Mouse (Mus musculus): ENCODE results near the gene Plcxd3. TPM values are rescaled to one million over a fixed set of nuclear protein-coding genes. Genes with fewer than 3 reads are reported as not detected.

The Plcxd3 gene
- polyA plus RNA-seq, 1 experiment from 2014 or later, result 0.43 TPM

DNA sequence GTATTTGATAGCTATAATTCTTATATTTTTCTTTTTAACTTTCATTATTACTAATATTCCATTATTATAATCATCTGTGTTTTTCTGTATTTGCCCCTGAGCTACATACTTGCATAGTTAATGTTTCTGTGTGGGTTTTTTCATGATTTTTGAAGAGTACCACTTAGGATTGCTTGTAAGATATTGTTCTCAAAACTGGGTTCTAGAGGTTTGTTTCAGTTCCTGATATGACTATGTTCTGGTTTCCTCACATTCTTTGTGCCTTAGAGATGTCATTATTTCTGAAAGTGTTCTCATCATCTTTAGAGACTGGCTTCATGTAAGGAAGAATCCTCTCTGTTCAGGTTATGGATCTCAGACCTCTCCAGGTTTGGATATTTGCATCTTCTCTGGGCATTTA lies 12.5 kb downstream of the Plcxd3 start:
- H3K36me3 ChIP-seq, result no peaks in the 10 kb centered on the region
- ATAC-seq (ENCODE audit: low read depth) (no peak), DNase-seq (no peak)

DNA sequence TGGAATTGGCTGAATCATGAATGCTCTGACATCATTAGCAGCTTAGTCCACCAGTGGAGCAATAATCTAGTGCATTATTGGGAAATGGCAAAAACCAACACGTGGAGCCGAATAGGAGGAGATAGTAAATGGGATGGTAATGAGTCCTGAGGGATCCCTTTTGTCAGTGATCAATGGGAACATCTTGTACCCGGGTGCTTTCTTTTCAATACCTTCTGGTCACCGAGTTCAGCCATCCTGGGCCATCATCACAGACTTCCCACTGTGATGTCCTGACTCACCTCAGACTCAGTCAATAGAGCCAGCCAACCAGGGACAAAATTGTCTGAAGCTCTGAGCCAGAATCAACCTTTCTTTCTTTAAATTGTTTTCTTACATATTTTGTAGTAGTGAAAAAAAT lies 24.8 kb downstream of the Plcxd3 start:
- H3K27me3 ChIP-seq, result no peaks in the 10 kb centered on the region
- no peak overlapping the region for H3K4me2 ChIP-seq
- H3K36me3 ChIP-seq, result no peaks in the 10 kb centered on the region
- no peak for ATAC-seq (ENCODE audit: low read depth)
- no peak overlapping the region for H3K4me3 ChIP-seq (replicated peaks)
- H3K27ac ChIP-seq, result no peak overlapping the region
- no peak overlapping the region for H3K9ac ChIP-seq
- no peaks in the 10 kb centered on the region for H3K4me1 ChIP-seq (replicated peaks)
- no peaks in the 10 kb centered on the region for H3K9me3 ChIP-seq (replicated peaks)
- DNase-seq, result no peak
- WGBS (ENCODE audit: insufficient replicate concordance), result 56% methylated on average over 4 of the region's 4 CpGs

More for the DNA sequence above, 12.5 kb downstream of the Plcxd3 start:
- Histone ChIP-seq H3K9me3 (replicated peaks) (no peaks in the 10 kb centered on the region), H3K4me3 (replicated peaks) (no peak overlapping the region), H3K9ac (no peak overlapping the region), H3K4me1 (replicated peaks) (no peaks in the 10 kb centered on the region), H3K27ac (no peak overlapping the region), H3K4me2 (no peak overlapping the region), H3K27me3 (no peaks in the 10 kb centered on the region)

DNA sequence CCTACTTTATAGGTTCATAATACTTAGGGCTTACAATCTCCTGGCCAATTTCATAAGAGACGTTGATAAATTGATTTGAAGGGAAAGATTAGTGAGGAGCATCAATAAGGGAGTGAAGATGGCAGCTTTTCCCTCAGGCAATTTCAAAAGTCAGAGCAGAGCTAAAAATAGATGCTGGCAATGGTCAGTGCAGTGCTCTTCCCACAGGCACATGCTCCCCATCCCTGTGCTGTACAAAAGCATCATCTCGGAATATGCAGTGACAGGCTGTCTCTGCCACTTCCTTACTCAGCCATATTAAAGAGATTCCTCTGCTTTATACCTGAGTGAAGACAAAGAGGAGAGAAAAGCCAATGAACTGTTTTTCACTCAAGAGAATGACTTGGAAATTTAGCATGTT lies 36.0 kb downstream of the Plcxd3 start:
- Histone ChIP-seq H3K4me2 (no peak overlapping the region), H3K4me3 (replicated peaks) (no peak overlapping the region), H3K27ac (no peak overlapping the region), H3K36me3 (no peaks in the 10 kb centered on the region), H3K9ac (no peak overlapping the region), H3K27me3 (no peaks in the 10 kb centered on the region), H3K9me3 (replicated peaks) (no peaks in the 10 kb centered on the region), H3K4me1 (replicated peaks) (no peaks in the 10 kb centered on the region)
- WGBS (ENCODE audit: insufficient replicate concordance), result 53% methylated on average over 2 of the region's 2 CpGs
- DNase-seq (no peak), ATAC-seq (ENCODE audit: low read depth) (no peak)

DNA sequence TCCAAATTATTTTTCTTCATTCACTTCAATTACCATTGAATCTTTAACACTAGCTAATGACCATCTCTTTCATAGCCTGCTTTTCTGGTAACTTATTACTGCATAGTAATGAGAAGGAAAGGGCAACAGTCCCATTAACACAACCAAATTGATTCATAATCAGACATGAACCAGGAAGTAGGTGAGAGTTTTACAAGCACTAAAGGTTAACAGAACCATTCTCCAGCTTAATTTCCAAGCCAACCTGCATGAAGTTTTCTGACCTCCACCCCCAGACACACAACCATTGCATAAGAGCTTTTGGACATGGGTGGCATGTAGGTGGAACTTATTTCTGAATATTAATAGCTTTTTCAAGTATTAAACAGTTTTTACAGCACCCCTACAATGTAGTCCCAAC lies 64.8 kb downstream of the Plcxd3 start:
- Histone ChIP-seq H3K9ac (no peak overlapping the region), H3K4me3 (replicated peaks) (no peak overlapping the region), H3K4me2 (no peak overlapping the region), H3K9me3 (replicated peaks) (no peaks in the 10 kb centered on the region), H3K4me1 (replicated peaks) (no peaks in the 10 kb centered on the region), H3K27me3 (no peaks in the 10 kb centered on the region), H3K36me3 (no peaks in the 10 kb centered on the region), H3K27ac (no peak overlapping the region)
- no peak for DNase-seq
- ATAC-seq (ENCODE audit: low read depth), result no peak

DNA sequence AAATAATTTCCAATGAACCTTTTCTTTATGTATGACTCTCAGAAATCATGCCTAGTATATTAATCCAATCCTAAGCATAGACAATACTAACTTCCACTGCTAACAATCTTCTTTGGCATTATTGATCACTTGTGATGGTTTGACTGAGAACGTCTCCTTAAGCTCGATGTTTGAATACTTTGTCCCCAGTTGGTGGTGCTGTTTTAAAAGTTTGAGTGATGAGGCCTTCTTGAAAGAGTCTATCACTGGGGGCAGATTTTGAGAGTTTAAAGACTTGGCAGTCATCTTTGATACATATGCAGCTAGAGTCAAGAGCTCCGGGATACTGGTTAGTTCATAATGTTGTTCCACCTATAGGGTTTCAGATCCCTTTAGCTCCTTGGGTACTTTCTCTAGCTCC lies 120.9 kb downstream of the Plcxd3 start:
- ATAC-seq (ENCODE audit: low read depth) (no peak), DNase-seq (no peak)
- Histone ChIP-seq H3K27ac (no peak overlapping the region), H3K4me2 (no peak overlapping the region), H3K4me1 (replicated peaks) (no peaks in the 10 kb centered on the region), H3K36me3 (no peaks in the 10 kb centered on the region), H3K9me3 (replicated peaks) (no peaks in the 10 kb centered on the region), H3K4me3 (replicated peaks) (no peak overlapping the region), H3K27me3 (no peaks in the 10 kb centered on the region), H3K9ac (no peak overlapping the region)
- 75% methylated on average over 3 of the region's 3 CpGs for WGBS (ENCODE audit: insufficient replicate concordance)

DNA sequence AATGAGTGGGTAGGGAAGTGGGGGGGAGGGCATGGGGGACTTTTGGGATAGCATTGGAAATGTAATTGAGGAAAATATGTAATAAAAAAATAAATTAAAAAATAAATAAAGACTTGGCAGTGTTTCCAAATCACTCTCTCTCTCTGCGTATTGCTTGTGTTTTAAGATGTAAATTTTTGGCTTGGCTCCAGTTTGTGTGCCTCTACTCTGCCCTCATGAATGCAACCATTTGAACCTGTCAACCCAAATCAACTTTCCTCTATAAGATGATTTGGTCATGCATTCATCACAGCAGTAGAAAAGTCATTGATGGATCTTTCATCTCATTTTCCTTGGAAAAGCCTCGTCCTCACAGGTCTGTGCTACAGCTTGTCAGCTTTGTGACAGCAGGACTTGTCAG lies 121.7 kb downstream of the Plcxd3 start:
- no peaks in the 10 kb centered on the region for H3K9me3 ChIP-seq (replicated peaks)
- H3K36me3 ChIP-seq, result no peaks in the 10 kb centered on the region
- H3K4me2 ChIP-seq, result no peak overlapping the region
- ATAC-seq (ENCODE audit: low read depth) (no peak), DNase-seq (no peak)
- WGBS (ENCODE audit: insufficient replicate concordance), result 60% methylated on average over 2 of the region's 2 CpGs
- H3K27me3 ChIP-seq, result no peaks in the 10 kb centered on the region
- H3K9ac ChIP-seq, result no peak overlapping the region
- no peak overlapping the region for H3K4me3 ChIP-seq (replicated peaks)
- H3K4me1 ChIP-seq (replicated peaks), result no peaks in the 10 kb centered on the region
- no peak overlapping the region for H3K27ac ChIP-seq

DNA sequence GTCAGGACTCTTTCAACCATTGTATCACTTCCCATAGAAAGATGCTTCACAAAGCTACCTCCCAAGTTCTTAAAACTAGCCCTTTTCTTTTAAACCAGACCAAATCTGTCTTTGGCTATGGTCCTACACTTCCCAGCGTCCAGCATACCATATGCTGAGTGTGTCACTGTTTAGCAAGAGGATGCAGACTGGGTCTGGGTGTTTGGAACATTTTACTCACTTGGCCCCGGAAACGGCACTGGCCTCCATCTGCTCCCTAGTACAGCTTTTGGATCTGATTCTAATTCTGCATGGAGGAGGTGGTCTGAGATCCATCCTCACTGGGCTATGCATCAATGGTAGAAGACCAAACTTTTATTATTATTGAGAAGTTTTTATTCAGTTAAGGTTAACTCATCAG lies 122.7 kb downstream of the Plcxd3 start:
- Histone ChIP-seq H3K36me3 (no peaks in the 10 kb centered on the region), H3K9me3 (replicated peaks) (no peaks in the 10 kb centered on the region), H3K27me3 (no peaks in the 10 kb centered on the region), H3K27ac (no peak overlapping the region), H3K4me3 (replicated peaks) (no peak overlapping the region), H3K4me2 (no peak overlapping the region), H3K9ac (no peak overlapping the region), H3K4me1 (replicated peaks) (no peaks in the 10 kb centered on the region)
- ATAC-seq (ENCODE audit: low read depth) (no peak), DNase-seq (no peak)
- 54% methylated on average over 3 of the region's 3 CpGs for WGBS (ENCODE audit: insufficient replicate concordance)

DNA sequence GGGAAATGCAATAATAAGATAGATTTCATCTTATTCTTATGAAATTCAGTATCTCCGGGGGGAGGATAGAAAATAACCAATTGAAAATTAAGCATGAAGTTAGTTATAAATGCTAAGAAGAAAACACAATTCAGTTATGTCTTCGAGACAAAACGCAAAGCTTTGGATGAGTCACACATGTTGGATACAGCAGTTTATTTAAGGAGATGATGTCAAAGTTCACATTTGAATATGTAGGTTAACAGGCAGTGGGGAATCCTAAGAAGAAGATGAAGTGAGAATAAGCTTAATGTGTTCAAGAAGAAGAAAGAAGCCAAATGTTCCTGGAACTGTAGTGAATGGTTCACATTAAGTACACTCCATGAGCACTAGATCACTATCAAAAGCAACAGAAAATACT lies 128.1 kb downstream of the Plcxd3 start:
- no peak overlapping the region for H3K27ac ChIP-seq
- ATAC-seq (ENCODE audit: low read depth) (no peak), DNase-seq (no peak)
- H3K27me3 ChIP-seq, result no peaks in the 10 kb centered on the region
- H3K4me3 ChIP-seq (replicated peaks), result no peak overlapping the region
- H3K9me3 ChIP-seq (replicated peaks), result no peaks in the 10 kb centered on the region
- no peaks in the 10 kb centered on the region for H3K4me1 ChIP-seq (replicated peaks)
- WGBS (ENCODE audit: insufficient replicate concordance), result 62% methylated on average over 3 of the region's 3 CpGs
- no peak overlapping the region for H3K4me2 ChIP-seq
- H3K36me3 ChIP-seq, result no peaks in the 10 kb centered on the region
- no peak overlapping the region for H3K9ac ChIP-seq

DNA sequence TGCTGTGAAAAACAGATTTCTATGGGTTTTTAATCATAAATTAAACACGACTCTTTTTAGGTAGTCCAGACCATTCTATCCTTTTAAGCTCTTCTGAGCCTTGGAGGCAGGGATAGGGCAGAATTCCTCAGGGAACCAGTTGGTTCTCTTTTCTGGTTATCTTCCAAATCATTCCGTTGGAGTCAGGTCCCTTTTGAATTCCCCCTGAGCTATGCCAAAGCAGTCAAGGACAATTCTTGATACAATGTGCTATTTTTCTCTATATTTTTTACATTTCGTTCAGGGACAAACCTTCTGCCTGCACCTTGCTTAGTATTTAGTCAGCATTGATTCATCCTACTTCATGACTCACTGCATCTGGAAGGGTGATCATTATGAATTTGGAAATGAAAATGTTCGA lies 128.5 kb downstream of the Plcxd3 start:
- Histone ChIP-seq H3K27ac (no peak overlapping the region), H3K4me2 (no peak overlapping the region), H3K9me3 (replicated peaks) (no peaks in the 10 kb centered on the region), H3K4me1 (replicated peaks) (no peaks in the 10 kb centered on the region), H3K9ac (no peak overlapping the region), H3K36me3 (no peaks in the 10 kb centered on the region), H3K4me3 (replicated peaks) (no peak overlapping the region), H3K27me3 (no peaks in the 10 kb centered on the region)
- no peak for ATAC-seq (ENCODE audit: low read depth)
- DNase-seq, result no peak
- 54% methylated on average over 4 of the region's 4 CpGs for WGBS (ENCODE audit: insufficient replicate concordance)

DNA sequence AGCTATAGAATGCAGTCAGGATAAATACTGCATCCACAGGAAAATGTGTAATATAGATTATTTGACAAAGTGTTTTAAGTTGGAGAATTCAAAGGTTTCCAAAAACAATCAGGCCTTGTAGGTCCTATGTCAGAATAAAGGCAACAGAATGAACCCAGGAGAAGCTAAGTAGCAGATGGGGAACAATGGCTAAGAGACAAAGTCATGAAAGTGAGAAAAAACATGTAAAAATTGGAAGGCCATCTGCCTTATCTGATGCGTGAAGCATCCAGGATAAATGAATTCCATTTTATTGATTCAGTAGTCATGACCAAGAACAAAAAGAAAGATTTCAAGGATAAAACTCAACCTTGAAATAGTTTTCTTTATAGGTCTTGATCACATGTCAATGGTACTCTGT lies 139.4 kb downstream of the Plcxd3 start:
- Histone ChIP-seq H3K9ac (no peak overlapping the region), H3K36me3 (no peaks in the 10 kb centered on the region), H3K27ac (no peak overlapping the region), H3K4me2 (no peak overlapping the region), H3K27me3 (no peaks in the 10 kb centered on the region), H3K4me1 (replicated peaks) (no peaks in the 10 kb centered on the region), H3K9me3 (replicated peaks) (no peaks in the 10 kb centered on the region), H3K4me3 (replicated peaks) (no peak overlapping the region)
- ATAC-seq (ENCODE audit: low read depth), result no peak
- WGBS (ENCODE audit: insufficient replicate concordance), result 63% methylated on average over 1 of the region's 1 CpGs
- no peak for DNase-seq

DNA sequence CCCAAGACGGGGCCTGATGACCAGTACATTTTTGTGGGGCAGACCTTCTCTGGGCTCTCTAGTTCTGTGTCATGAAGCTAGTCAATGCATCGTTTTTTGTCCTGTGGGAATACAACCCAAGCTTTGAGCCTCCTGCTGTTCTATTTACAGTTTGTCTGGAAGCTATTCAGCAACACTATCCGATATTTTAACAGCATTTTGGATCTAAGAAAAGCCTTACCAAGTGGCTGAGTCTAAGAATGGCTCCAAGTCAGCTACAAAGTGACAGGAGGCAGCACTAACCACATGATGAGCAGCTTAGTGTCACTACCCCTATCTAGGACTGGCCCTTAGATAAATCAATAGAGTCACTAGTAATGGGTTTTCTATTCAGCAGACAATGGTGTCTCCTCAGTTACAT lies 149.3 kb downstream of the Plcxd3 start:
- Histone ChIP-seq H3K4me1 (replicated peaks) (no peaks in the 10 kb centered on the region), H3K4me2 (no peak overlapping the region), H3K27ac (no peak overlapping the region), H3K4me3 (replicated peaks) (no peak overlapping the region), H3K27me3 (no peaks in the 10 kb centered on the region), H3K9me3 (replicated peaks) (no peaks in the 10 kb centered on the region), H3K9ac (no peak overlapping the region), H3K36me3 (no peaks in the 10 kb centered on the region)
- DNase-seq, result no peak
- ATAC-seq (ENCODE audit: low read depth), result no peak
- WGBS (ENCODE audit: insufficient replicate concordance), result 39% methylated on average over 3 of the region's 3 CpGs

DNA sequence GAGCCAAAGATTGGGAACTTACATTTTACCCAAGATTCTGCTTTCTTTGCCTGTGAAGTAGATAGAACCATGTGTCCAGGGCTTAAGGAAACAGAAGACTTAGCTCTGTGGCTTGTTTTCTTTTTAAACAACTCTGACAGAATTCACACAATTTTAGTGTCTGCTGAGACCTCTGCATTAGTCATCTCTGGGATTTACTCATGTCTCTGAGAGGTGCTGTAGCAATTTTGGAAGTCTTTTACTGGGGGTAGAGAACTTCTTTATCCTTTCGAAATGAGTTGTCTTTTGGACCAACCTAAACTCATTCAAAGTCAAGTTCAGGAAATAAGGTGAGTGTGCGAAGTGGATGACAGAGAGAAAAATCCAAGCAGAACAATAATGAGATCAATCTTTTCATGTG lies 158.4 kb downstream of the Plcxd3 start:
- Histone ChIP-seq H3K4me2 (no peak overlapping the region), H3K9ac (no peak overlapping the region), H3K4me3 (replicated peaks) (no peak overlapping the region), H3K27ac (no peak overlapping the region), H3K4me1 (replicated peaks) (no peaks in the 10 kb centered on the region), H3K9me3 (replicated peaks) (no peaks in the 10 kb centered on the region), H3K36me3 (no peaks in the 10 kb centered on the region), H3K27me3 (no peaks in the 10 kb centered on the region)
- DNase-seq (no peak), ATAC-seq (ENCODE audit: low read depth) (no peak)
- 63% methylated on average over 2 of the region's 2 CpGs for WGBS (ENCODE audit: insufficient replicate concordance)

DNA sequence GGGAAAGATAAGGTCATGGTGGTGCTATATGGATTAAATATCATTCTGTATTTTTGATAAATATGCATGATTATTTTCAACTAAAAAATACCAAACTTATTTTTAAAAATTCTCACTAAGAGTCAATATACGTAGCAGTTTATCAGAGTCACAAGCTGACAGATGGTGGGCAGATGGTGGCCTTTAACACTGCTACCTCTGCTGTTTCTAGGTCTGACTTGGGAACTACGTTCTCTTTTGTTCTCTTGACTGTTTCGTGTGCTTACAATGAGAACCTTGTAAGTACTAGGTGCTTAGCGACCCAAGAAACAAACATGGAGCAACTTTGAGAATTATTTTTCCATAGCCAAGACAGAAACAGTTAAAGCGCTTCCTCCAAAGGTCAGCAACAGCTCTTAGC lies 183.8 kb downstream of the Plcxd3 start:
- Histone ChIP-seq H3K27ac (no peak overlapping the region), H3K27me3 (no peaks in the 10 kb centered on the region), H3K4me3 (replicated peaks) (no peak overlapping the region), H3K36me3 (no peaks in the 10 kb centered on the region), H3K4me2 (no peak overlapping the region), H3K9ac (no peak overlapping the region), H3K4me1 (replicated peaks) (no peaks in the 10 kb centered on the region), H3K9me3 (replicated peaks) (no peaks in the 10 kb centered on the region)
- no peak for DNase-seq
- 67% methylated on average over 5 of the region's 5 CpGs for WGBS (ENCODE audit: insufficient replicate concordance)
- ATAC-seq (ENCODE audit: low read depth), result no peak

All from liver, embryonic 13.5 days (tissue).